Mouse (Mus musculus) T-helper 2 cell (primary cell): ENCODE results near the gene Spag4.

Experiments
- in situ Hi-C: fragments of 300-600 bp; cut with MboI, MseI; formaldehyde crosslinking; loops from one replicate; pipeline ENCODE4 v1.15.1; 2025; ENCODE audit warnings: high pct_unique_total_duplicates

Gene Spag4

DNA sequence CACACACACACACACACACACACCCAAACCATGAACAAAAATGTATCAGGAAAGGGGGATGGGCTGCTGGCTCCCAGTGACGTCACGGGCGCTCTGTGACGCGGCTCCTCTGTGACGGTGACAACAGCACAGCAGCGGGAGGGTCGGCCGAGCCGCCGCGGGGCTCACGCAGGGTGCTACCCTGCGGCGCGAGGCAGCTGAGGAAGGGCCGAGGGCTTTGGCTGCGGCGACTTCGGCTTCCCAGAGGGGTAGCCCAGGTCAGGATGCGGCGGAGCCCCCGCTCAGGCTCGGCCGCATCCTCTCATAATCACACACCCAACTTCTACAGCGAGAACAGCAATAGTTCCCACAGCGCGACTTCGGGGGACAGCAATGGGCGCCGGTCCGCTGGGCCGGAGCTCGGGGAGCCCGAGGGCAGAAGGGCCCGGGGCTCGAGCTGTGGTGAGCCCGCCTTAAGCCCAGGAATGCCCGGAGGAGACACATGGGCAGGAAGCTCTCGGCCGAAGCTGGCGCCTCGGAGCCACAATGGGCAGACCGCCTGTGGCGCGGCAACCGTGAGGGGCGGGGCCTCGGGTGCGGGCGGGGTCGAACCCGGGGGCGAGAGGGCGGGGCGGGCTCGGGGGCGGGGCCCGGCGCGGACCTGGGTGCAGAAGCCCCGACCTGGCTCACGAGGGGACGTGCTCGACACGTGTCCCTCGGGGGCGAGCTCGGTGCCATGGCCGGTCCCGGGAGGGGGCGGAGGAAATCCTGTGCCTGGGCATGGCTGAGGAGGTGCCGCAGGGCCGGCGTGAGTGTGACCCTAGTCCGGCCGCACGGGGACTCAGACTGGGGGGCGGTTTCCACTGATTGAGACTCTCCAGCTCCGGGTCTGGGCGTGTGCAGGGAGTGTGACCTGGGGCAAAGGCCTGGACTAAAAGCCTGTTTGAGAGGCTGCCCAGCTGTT is at the start of gene Spag4:
Spag4 (plus strand) TSS at position 77 of the 943 bp plus-strand sequence.
- in situ Hi-C loops = no loop called here

GRCm38 (mm10) chr2:156018106-156018505 is 46.9 kb upstream of the Spag4 start:
- in situ Hi-C loops = no loop called here

DNA sequence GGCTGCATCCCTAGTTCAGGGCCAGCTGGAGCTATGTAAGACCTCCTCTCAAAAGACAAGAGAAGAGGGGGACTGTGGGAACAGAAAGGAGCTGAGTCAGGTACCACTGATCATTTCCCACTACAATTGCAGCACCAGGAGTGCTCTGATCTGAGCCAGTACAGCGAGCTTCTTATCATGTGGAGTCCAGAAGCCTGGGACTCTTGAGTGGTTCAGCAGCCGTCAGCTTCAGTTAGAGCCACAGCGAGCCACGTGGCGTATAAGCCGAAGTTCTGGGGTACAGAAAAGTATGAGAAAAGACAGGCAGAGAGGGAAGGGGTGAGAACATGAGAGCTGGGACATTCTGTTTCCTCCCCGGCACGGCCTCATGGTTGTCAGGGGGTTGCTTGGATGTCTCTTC is 43.8 kb upstream of the Spag4 start:
- in situ Hi-C loops = no loop called here

GRCm38 (mm10) chr2:156021765-156022164 is 43.2 kb upstream of the Spag4 start:
- in situ Hi-C loops = no loop called here

- in situ Hi-C loops = no loop called here
These were observed 39.5 kb upstream of the Spag4 start for GRCm38 (mm10) chr2:156025482-156025881.

GRCm38 (mm10) chr2:156039390-156039789 is 25.6 kb upstream of the Spag4 start:
- in situ Hi-C loops = no loop called here

GRCm38 (mm10) chr2:156042903-156043302 is 22.1 kb upstream of the Spag4 start:
- in situ Hi-C loops = no loop called here

- in situ Hi-C loops = no loop called here
These were observed 17.0 kb upstream of the Spag4 start for GRCm38 (mm10) chr2:156047929-156048328.

DNA sequence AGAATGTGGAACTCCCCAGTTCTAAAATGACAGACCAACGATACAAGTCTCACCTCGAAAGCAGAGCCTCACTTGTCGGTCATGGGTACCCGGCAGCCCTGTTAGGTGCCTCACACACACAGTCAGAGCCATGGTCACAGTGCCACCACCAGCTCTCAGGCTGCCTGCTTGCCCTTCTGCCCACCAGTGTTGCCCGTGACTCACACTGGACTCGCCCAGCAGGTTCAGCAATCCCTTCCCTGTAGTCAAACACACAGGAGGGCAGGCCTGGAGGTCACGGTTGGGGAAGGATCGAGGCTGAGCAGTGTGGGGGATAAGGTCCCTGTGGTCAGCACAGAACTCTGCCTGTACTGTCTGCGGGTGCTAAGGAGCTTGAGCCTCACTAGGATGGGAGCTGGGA is 12.2 kb upstream of the Spag4 start, which contains the start of gene Fer1l4:
Fer1l4 (minus strand) TSS at position 132 of the 400 bp plus-strand sequence.
- in situ Hi-C loops = no loop called here

- in situ Hi-C loops = no loop called here
These were observed 1.2 kb downstream of the Spag4 start for GRCm38 (mm10) chr2:156066126-156066525.

DNA sequence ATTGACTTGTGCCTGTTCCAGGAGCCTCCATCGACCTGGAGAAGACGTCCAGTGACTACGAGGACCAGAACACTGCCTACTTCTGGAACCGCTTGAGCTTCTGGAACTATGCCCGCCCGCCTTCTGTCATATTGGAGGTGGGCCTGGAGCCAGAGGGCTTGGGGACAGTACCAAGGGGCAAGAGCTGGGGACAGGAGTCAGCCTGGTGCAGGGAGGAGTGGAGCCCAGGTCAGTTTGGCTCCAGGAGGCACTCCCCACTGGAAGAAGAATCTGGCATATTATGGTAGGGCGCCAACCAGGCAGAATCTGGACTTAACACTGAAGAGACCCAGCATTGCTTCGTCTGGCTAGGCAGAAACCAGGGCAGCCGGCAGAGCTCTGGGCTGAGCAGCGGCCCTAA is 2.9 kb downstream of the Spag4 start:
- in situ Hi-C loops = no loop called here

DNA sequence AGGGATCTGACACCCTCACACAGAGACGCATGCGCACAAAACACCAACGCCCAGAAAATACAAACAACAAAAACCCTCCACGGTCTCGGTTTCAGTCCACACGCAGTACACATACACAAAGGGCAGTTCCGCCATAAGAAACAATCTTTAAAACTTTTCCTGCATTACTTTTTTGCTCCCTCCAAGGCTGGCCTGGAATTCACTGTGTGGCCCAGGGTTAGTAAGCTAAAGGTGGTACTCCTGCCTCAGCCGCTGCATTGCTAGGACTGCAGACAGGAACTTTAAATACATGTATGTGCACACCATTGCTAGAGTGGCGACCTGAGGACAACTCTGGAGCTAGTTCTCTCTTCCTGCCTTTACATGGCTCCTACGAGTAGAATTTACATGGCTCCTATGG is 6.3 kb downstream of the Spag4 start:
- in situ Hi-C loops = no loop called here

GRCm38 (mm10) chr2:156073725-156074124 is 8.8 kb downstream of the Spag4 start:
- in situ Hi-C loops = no loop called here

DNA sequence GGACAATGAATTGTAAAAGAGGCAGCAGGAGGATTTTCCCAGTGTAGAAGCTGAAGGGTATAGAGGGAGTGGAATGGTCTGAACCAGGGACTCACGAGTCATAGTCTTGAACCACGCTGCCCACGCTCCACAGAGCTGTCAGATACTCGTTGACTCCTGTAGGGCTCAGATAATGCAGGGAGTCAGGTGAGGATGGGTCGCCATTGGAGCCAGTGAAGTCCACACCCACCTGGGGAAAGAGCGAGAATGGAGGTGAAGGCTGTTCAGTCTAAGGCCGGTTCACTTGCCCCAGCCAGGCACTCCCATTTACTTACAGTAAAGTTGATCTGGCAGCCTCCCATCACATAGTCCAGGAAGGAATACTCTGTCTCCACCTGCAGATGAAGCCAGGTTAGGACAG is 12.5 kb downstream of the Spag4 start:
- in situ Hi-C loops = no loop called here

GRCm38 (mm10) chr2:156078421-156079182 is 13.6 kb downstream of the Spag4 start:
- in situ Hi-C loops = no loop called here

DNA sequence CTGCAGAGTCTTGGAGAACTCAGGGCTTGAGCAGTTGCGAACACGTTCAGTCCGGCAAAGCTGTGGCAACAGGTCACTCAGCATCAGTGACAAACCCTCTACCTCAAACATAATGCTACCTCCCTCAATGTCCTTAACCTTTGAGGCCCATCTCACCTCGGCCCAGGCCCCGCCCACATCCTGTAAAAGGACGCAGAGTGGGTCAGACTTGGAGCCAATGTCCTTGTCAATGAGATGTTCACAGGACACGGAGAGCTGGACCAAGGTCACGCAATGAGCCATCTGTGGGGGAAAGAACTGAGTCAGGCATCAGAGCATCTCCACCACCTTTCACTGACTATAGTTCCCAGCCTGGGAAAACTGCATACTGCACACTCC is 14.2 kb downstream of the Spag4 start:
- in situ Hi-C loops = no loop called here

- in situ Hi-C loops = no loop called here
These were observed 14.7 kb downstream of the Spag4 start for GRCm38 (mm10) chr2:156079674-156080073.

- in situ Hi-C loops = no loop called here
These were observed 15.4 kb downstream of the Spag4 start for GRCm38 (mm10) chr2:156080391-156080790.

GRCm38 (mm10) chr2:156084541-156084940 is 19.6 kb downstream of the Spag4 start:
- in situ Hi-C loops = no loop called here

GRCm38 (mm10) chr2:156087391-156088110 is 22.6 kb downstream of the Spag4 start:
- in situ Hi-C loops = no loop called here

DNA sequence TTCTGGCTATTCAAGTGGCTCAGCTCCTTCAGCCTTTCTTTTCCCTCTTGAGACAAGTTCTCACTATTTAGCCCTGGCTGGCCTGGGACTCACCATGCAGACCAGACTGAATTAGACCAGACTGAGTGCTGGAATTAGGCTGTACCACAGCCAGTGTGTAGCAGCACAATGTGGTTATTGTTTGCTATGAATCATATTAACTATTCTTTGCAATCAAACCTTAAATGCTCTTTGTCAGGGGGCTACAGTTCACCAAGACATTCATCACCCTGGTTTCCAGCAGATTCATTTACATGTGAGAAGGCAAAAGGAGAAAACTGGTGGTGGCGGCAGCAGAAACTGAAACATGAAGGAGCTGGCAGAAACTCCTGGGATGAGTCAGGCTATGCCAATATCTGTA is 24.8 kb downstream of the Spag4 start:
- in situ Hi-C loops = no loop called here

- in situ Hi-C loops = no loop called here
These were observed 27.0 kb downstream of the Spag4 start for GRCm38 (mm10) chr2:156091926-156092325.
